Mouse (Mus musculus) heart, adult 2 months (tissue): ENCODE data around the gene F830045P16Rik.

Experiments
- CTCF ChIP-seq: fragments of 200-600 bp; IDR thresholded peaks from 2 replicates; pipeline ENCODE4 v1.8.1; 2022; ENCODE audit warnings: antibody characterized with exemption, mild to moderate bottlenecking, moderate library complexity
- POLR2A ChIP-seq: fragments of 200-500 bp; IDR thresholded peaks from 2 replicates; pipeline ENCODE4 v1.6.1; 2011; ENCODE audit warnings: mild to moderate bottlenecking, low read depth, low read length, control low read depth; ENCODE audit not compliant: insufficient read depth

DNA sequence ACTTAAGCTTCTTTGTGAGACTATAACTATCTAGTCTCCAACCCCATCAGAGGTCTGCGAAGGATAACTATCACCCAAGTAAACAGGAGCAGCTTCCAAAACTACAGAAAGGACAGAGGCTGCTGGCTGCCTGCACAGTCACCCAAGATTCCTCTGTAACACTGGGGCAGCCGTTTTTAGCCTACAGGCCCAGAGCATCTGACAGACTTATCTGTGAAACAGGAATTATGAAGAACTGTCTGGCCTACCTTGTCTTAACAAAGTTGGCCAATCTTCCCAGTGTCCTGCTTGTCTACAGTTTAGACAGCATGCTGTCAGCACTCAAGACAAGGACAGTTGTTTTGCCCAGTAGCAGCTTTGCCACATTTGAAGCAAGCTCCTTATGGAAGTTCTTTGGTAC, 4.5 kb downstream of the F830045P16Rik start:
- TF ChIP-seq POLR2A (no peak), CTCF (no peak)
